Mouse (Mus musculus): Measurements from ENCODE around the gene Mlec.

The Mlec gene

DNA sequence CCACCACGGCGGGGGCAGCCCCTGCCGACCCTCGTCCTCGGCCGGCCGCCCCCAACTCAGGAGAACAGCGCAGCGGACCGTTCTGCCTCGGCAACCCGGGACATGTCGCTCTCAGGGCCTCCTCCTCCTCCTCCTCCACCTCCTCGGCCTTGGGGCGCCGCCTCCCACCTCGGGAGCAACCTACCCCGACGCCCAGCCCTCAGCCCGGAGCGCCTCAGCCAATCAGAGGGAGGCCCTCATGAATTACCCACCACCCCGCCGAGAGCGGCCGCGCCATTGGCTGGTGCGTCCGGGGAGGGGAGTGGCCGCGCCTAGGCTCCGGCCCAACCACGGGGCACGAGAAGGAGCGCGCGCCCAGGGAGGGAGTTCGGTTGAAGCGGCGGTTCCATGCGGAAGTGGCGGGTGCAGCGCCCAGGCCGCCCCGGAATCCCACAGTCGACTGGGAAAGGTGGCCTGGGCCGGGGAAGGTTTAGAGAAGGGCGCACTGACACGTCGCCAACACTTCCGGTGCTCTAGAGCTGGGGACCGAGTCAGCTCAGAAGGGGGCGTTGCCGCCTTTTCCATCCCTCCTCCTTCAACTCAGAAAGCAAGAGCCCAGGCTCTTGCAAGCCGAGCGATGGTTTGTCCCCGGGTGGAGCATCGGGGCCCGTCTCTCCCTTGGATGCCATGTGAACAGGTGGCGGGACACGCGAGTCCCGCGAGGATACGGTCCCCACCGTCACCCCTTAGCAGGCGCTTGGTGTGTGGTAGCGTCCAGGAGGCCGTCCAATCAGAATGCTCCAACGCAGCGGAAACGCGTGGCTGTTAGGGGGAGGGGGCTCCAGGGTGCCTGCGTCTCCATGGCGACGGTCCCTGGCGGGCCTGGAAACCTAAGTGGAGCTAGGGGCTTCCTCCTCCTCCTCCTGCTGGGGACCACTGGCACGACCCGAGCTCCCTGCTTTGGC is at the start of gene Mlec:
Mlec (minus strand) TSS at position 140 of the 944 bp plus-strand sequence.
- peak; percentile 97 to 98 for DNase-seq (ENCODE audit: low spot score in 2 of 2)

DNA sequence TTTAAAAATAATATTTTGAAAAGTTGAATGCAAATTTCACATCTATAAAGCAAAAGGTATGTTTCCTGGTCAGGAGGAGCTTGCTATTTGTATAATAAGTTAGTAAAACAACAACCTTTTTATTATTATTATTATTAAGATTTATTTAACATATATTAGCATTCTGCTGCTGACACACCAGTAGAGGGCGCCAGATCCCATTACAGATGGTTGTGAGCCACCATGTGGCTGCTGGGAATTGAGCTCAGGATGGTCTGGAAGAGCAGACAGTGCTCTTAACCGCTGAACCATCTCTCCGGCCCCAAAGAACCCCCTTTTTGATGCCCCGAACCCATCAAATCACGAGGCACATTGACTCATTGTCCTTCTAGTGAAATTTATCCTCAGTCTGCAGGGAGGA is 49.3 kb upstream of the Mlec start:
- no peak for DNase-seq (ENCODE audit: low spot score in 2 of 2)

DNA sequence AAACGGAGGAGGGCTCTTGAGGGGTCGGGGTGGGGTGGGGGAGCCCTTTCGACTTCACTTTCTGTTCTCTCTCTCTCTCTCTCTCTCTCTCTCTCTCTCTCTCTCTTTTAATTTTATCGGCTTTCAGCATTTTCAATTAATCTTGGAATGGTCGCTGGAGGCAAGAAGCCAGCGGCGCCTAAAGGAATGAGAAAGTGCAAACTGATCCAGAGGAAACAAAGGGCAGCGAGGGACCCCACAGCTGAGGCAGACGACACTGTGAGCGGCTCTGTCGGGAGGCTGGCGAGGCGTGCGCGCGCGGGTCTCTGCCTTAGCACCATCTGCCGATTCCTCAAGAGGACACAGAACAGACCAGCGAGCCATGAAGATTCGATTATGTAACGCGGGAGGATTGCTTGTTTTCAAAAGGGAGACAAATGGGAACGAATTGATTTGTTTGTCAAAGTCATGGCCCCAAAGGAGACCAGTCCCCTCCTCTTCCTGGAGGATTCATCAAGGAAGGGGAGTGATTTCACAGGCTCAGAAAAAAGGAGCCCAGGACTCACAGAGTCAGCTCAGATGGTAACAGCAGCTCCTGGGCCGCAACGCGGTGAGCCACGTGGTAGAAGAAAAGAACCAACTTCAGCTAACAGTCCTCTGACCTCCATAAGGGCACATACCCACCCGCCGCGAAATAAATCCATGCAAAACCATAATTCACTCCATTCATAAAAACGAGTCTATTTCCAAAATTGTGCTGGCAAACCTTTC is 46.8 kb upstream of the Mlec start:
- no peak for DNase-seq (ENCODE audit: low spot score in 2 of 2)

DNA sequence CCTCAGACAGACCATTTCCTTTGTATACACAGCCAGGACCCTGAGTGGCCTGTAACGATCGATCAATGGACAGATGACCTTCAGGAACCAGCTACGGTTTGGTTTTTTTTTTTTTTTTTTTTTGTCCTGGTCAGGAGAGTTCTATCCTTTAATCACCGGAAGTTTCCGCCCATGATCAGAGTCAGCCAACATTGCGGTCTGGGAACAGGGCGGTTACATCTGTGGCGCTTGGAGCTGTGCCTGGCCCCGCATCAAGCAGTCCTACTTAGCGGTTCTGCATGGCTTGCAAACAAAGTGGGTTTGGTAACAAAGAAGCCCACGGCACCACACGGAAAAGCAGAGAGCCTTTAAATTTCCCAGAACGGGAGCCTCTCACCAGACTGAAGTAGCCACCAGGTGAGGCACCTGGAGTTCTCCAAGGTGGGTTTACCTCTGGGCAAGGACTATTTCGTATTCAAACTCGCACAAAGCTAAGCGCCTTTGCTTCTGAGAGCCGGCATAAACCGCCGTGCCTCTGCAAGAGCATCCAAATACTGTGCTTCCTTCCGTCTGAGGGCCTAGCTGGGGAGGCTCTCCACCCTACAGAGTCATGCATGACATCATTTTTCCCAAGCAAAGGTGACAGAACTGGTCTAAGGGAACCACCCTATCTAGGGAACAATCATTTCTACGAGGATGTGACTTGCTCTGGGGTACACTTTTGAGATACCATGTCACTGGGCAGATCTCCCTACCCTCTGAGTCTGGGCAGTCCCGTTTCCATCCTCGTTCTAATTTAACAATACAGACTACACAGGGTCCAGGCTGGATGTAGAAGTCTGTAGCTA is 46.0 kb upstream of the Mlec start:
- DNase-seq (ENCODE audit: low spot score in 2 of 2), result no peak

DNA sequence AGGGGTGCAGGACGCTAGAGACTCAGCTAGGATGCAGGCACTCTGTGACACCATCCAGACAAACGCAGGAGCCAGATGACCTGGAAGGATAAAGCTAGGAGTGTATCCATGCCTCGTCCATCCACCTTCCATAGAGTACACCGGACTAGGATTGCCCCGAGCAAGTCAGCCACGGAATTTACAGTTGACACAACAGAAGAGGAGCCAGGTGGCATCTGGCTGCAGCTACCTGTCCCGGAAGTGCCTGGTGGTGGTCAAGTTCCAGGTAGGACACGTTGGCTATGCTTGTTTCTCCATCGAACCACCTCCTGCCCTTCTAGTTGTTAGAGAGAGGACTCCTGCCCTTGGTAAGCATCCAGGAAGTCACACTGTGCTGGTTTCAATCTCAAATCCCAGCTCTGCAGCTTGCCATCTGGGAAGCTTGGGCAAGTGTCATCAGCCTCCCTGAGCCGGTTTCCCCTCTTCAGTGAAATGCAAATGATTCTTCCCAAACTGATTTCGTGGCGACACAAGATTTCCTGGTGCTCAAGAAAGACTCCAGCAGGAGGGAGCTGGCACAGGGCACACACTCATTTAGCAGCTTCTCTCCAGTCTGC is 36.7 kb upstream of the Mlec start:
- DNase-seq (ENCODE audit: low spot score in 2 of 2), result no peak

DNA sequence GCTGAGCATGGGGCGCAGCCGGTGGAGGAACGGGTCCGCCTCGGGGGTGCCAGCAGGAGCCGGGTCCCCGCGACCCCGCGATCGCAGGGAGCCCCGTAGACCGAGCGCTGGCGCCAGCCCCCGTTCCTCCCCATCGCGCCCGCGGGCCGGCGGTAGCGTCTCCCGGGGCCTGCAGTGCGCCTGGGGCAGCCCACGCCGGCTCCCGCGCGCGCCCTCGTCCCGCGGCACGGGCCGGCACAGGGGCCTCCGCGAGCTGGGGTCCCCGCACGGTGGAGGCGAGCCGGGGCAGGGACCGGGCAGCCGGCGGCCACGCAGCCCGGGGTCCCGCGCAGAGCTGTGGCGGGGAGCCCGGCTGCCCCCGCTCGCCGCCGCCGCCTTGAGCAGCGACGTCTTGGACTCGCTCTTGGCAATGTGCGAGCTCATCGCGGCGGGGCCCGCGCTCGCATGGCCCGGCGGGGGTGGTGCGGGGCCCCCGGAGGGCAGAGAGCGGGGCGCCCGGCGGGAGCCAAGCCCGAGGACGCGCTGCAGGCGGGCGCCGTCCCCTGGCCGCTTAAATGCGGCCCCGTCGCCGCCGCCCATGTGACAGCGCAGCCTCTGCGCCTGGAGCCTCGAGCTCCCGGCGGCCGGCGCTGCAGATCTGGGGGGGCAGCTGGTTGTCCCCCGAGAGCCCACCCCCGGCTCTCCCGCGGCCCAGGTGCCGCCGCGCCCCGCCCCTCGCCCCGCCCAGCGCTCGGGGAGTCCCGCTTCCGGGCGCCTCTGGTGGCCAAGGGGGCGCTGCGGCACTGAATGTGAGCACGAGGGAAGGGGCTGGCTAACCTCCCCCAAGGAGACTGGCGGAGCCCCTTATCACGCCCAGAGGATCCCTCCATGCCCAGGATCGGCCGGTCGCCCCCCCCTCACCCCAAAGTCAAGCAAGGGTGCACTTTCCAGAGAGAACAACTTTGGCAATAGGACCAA is 36.0 kb upstream of the Mlec start, which contains the start of gene Cabp1:
Cabp1 (minus strand) TSS at position 713 of the 957 bp plus-strand sequence.
- DNase-seq (ENCODE audit: low spot score in 2 of 2), result no peak

DNA sequence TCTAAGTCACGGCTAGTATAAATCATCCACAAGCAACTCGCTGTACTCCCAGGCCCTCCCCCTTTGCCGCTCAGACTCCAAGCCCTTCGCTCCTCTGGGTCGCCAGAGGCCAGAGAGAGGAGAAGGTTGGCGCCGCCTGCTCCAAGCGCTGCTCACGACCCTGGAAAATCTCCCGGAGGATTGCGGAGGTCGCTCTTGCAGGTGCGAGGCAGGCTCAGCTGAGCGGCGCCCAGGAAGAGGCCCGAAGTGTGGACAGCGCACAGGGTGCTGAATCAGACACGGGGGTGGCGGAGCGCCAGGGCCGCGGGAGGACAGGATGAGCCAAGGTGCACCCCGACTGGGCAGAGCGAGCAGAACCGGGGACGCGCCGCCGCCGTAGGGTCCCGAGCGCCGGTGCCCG is 35.2 kb upstream of the Mlec start:
- DNase-seq (ENCODE audit: low spot score in 2 of 2), result no peak

DNA sequence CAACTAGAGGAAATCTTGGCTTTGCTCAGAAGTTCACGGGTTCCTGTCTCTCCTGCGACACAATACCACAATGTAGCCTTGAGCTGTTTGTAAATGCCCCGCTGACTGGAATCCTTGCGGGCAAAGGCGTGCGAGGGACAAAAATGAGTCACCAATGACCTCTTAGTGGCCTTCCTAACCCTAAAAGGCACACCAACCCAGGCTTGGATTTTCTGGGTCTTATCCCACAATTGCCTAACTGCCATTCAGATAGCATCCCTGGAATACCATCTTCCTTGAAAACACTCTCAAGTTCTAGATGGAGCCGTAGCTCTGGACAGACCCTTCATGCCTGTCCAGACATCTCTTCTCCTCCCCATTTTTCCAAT is 34.8 kb upstream of the Mlec start:
- DNase-seq (ENCODE audit: low spot score in 2 of 2), result no peak

DNA sequence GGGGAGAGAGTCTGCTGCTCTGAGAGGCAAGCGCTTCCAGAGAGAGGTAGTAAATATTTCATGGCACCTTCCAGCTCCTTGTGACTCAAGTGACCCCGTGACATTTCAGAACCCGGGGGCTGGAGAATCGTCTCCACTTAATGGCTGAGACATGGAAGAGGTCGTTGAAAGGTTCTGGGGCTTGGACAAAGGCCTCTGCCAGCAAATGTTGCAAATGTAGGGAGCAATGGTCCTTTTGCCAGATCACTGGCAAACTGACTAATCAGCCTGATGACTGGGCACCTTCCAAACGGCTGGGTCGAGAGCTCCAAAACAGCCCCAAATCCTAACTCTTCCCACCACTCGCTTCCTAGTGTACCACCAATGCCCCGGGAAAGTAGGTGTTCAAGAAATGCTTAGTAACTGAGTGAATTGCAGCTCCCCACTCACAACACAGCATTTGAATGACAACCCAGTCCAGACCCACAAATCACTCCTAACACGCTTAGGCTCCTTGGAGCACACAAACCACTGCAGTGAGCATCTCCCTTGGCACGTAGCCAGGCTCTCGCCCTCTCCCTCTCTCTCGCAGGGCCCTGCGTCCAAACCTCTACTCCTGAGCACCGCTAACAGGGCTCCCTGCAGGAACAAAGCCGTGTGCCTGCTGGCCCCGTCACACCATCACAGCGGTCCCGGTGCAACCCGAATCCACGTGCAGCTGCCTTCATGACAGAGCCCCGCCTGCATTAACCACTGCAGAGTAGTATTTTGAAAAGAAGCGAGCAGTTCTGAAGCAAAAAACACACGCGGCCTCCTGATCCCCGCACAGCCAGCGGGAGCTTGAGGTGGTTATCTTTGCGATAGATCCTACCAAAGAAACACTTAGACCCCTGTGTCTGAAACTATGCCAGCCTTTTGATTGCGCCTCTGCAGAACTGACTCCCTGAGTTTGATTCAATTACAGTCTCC is 34.2 kb upstream of the Mlec start:
- no peak for DNase-seq (ENCODE audit: low spot score in 2 of 2)

DNA sequence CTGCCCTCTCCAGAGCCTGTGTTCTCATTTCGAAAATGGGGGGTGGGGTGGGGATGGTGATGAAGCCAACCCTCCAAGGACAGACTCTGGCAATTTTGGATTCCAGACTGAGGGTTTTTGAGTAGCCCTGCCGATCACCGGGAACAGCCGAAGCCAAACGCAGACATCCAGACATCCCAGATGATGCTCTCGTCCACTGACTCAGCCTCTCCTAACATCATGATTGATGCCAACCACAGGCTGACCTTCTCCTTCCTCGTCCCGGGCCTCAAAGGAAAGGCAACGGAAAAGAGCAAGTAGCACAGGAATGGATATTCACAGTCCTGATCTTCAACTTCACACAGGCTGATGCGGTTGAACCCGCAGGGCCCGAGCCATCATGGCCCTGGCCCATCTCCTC is 32.1 kb upstream of the Mlec start:
- no peak for DNase-seq (ENCODE audit: low spot score in 2 of 2)

DNA sequence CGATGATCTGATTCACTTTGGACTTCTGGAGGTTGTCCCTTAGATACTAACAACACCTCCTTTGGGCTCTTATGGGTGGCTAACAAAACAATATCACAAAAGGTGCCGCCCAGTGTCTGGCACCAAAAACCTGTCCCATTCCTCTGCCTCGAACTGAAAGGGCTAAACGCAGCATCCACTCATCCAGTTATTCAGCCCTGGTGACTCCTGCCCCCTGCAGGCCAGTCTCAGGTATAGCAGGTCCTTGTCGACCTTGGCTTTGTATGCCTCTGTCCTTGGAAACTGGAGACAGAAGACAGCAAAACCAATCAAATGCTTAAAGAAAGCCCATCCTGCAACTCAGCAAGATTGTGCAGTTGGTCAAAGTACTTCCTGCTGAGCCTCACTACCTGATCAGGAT is 30.8 kb upstream of the Mlec start:
- no peak for DNase-seq (ENCODE audit: low spot score in 2 of 2)

DNA sequence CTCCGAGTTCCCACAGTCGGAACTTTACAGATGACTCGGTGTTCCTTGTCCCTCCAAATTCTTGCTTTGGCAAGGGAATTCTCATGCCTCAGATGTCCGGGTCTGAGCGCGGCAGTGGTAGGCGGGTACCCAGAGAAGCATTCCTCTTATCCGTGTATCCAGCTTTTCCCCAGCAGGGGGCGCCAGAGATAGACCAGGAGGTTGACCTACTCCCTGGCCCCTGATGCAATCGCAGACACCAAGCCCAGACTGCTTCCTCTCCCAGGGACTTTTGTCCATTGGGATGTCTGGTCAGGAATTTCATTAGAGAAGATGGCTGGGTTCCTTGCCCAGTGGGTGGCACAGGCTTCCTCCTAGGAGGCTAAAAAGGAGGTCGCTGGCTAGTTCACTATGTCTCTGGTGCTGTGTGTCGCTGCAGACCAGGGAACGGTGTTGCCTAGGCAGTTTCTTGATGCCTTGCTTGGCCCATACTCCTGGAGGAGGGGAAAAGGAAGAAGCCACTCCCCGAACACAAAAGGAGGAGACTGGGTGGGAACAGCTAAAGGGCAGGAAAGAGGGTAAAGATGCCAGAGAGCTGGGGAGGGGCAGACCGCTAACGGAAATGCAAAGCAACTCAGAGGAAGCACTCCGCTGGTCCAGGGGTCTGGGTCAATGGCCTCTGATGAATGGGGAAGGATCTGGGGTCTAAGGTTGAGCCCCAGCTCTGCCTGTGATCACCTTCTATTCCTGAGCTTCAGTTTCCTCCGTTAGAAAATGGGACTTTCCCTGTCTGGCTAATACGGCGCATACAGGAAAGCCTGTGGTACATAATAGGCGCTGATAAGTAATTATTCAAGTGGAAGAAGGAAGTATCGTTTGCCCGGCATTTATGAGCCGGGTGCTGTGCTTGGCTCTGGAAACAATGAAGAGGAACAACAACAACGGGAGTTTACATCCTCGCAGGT is 29.5 kb upstream of the Mlec start:
- peak; percentile 92 to 96 for DNase-seq (ENCODE audit: low spot score in 2 of 2)

DNA sequence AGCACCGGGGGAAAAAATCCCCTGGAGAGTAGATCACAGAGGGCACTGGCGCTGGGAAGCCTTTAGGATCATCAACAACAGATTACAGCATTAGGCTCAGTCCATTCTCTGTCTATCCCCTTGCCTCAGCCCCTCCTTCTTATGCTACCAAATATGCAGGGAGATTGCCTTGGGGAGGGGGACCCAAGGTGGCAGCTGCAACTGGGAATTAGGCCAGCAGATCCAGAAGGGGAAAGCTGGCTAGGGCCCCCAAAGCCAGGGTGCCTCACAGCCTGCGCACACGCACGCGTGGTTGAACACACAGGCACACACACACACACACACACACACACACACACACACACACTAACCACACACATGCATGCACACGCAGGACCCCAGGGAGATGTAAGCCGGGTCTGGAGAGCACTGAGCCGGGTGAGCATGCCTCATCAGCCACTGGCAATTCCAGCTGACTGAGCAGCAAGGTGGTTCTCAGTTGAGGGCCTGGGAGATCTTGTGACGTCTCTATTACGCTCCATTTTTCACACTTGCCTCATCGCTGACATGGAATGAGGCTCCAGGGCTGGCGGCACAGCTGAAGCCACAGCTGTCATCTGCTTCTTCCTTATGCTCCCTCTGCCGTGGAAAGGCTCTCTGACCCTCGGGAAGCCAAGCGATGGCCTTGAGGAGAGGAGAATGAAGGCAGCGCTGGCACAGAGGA is 28.5 kb upstream of the Mlec start:
- DNase-seq (ENCODE audit: low spot score in 2 of 2), result no peak

DNA sequence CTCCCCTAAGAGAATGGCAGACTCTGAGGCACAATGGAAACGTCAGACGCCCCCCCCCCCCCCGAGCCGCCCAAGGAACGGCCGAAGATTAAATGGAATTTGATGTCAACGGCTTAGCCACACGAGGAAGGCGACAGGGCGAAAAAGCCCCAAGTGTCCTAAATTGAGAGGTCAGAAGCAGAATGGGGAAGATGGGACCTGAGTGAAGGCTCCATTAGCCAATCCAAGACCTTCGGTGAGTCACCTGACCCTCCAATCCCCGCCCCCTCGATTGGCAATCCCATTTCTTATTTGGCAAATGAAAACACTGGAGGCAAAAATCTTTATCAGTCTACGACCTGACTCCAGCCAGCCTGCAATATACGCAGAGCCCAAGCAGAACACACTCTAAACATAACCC is 26.7 kb upstream of the Mlec start:
- DNase-seq (ENCODE audit: low spot score in 2 of 2), result peak in 1 of 2 experiments; percentile 37

DNA sequence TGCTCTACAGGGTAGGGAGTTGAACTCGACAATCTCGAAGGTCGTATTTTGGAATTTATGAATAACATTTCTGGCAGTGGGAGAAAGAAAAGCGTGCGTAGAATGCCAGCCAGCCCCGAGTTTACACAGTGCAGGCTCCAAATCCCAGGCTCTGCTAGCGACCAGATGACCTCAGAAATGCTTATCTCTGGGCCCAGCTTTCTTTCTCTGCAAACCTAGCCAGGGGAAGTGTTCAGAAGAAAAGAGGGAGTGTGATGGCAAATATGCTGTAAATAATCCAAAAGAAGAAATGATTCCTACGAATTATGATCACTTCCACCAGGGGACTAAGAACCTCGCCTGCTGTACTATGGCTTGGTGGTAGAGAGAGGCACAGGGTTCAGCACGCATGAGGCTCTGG is 25.5 kb upstream of the Mlec start:
- DNase-seq (ENCODE audit: low spot score in 2 of 2), result no peak

DNA sequence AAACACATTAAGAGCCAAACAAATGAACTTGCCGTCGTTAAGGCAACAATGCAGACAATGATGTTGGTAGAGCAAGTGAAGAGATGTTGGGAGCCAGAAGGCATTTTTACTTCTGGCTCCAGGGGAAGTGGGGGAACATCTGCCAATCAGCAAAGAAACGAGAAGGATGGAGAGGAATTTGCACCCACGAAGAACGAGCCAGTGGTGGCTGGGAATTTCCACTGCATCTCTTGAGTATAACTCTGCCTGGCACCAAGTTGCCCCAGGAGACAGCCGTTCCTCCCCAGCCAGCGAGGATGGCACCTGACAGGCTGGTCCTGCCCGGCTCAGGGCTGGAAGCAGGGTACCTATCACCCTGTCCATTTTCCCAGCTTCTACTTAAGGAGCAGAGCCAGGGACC is 24.9 kb upstream of the Mlec start:
- DNase-seq (ENCODE audit: low spot score in 2 of 2), result no peak

DNA sequence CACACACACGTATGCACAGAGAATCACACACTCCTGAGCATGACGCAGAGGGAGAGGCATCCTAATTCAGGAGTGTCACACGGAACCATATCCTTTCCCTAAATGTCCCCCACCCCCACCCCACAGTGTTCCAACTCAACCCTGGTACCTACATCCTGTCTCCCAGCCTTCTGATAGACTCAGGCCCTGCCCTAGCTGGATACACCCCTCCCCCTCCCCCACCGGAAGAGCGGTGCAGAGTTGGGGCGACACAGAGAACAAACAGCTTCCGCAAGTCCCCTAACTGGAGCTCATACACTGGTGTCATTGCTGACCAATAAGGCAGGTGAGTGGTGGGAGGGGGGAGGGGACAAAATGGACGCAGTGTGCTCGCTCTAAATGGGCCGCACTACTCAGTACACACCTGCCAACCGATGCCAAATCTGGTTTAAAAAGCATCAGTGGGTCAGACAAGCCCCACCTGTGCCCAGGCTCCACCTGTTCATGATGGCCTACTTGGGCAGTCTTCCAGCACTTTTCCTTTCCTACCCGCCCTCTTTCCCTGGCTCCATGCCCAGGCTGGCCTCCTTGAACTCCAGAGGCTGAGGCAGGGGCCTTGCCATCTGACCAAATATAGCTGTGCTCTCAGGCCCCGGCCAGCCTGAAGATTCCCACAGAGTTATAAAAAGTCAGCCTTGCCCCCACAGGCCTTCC is 23.4 kb upstream of the Mlec start:
- no peak for DNase-seq (ENCODE audit: low spot score in 2 of 2)

All from frontal cortex, postnatal 25 days (tissue).